Mouse (Mus musculus) kidney, embryonic 15.5 days (tissue): ENCODE measurements at regions not wholly inside any gene's neighbourhood (a gene's known extent, or its start where the extent isn't known, plus 50 kb on each side); places are given as distances from the start of the nearest gene placed in this dataset.

Experiments used
- ATAC-seq: fragments of 200-750 bp; cut with Nextera tagmentation; replicated peaks from 2 replicates; pipeline ENCODE4 v1.8.0; 2017; ENCODE audit warnings: moderate TSS enrichment; ENCODE audit not compliant: low FRiP score
- H3K27ac ChIP-seq: fragments of 300-500 bp; sonication (generic); 2 replicates; pipeline ENCODE4 v1.5.1; 2015; ENCODE audit warnings: mild to moderate bottlenecking, inconsistent platforms
- H3K27me3 ChIP-seq: fragments of 300-500 bp; sonication (generic); 2 replicates; pipeline ENCODE4 v1.6.1; 2015; ENCODE audit warnings: inconsistent platforms
- H3K36me3 ChIP-seq: fragments of 300-500 bp; sonication (generic); 2 replicates; pipeline ENCODE4 v1.6.1; 2015; ENCODE audit warnings: inconsistent platforms
- H3K4me1 ChIP-seq: fragments of 300-500 bp; sonication (generic); 2 replicates; pipeline ENCODE4 v1.6.1; 2015; ENCODE audit warnings: inconsistent platforms
- H3K4me2 ChIP-seq: fragments of 300-500 bp; sonication (generic); 2 replicates; pipeline ENCODE4 v1.6.1; 2015; ENCODE audit warnings: moderate library complexity, mild to moderate bottlenecking, inconsistent platforms
- H3K4me3 ChIP-seq: fragments of 300-500 bp; sonication (generic); replicated peaks from 2 replicates; pipeline ENCODE4 v1.5.1; 2015; ENCODE audit warnings: mild to moderate bottlenecking, inconsistent platforms
- H3K9ac ChIP-seq: fragments of 300-500 bp; sonication (generic); 2 replicates; pipeline ENCODE4 v1.6.1; 2015; ENCODE audit warnings: mild to moderate bottlenecking, inconsistent platforms
- H3K9me3 ChIP-seq: fragments of 300-500 bp; sonication (generic); replicated peaks from 2 replicates; pipeline ENCODE4 v1.6.1; 2016; ENCODE audit warnings: inconsistent platforms
- WGBS: fragments of 180-500 bp; shearing (Covaris S2); methylation state at CpG from one replicate; pipeline ENCODE4 v1.1.7; 2015; ENCODE audit warnings: mixed read lengths; 5-methylcytosine and 5-hydroxymethylcytosine counted together

DNA sequence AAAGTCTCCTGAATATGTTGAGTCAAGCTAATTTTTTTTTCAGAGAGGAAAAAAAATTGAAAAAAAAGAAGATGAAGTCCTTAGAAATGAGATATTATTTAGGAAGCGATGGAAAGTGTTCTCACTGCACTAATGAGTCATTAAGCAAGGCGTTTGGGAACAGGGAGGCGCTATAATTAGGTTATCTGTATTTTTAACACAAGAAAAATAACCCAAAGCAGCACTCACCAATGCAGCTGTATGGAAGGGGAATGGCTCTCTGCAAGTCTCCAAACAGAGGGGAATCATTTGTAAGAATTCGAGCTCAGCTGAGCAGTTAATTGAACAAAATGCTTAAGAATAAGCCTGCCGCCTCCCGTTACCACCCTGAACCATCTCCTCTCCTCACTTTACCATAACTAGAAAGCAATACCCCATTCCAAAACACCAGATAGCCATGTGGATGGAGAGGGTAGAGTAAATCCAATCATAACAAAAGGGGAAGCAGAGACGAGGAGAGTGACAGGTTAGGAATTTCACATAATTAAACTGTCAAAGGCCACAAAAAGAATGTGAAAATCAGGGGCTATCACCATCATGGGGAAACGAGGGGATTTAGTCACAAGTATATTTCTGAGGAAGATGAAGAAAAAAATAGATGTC, 187.5 kb upstream of the Tox3 start:
- H3K36me3 ChIP-seq = no peaks in the 10 kb centered on the region
- no peaks in the 10 kb centered on the region for H3K27me3 ChIP-seq
- no peak overlapping the region for H3K27ac ChIP-seq
- no peak for ATAC-seq
- H3K4me3 ChIP-seq = no peak overlapping the region
- H3K4me1 ChIP-seq = no peaks in the 10 kb centered on the region
- no peaks in the 10 kb centered on the region for H3K9me3 ChIP-seq
- 73% methylated on average over 8 of the region's 8 CpGs for WGBS
- no peak overlapping the region for H3K9ac ChIP-seq
- H3K4me2 ChIP-seq = no peak overlapping the region

DNA sequence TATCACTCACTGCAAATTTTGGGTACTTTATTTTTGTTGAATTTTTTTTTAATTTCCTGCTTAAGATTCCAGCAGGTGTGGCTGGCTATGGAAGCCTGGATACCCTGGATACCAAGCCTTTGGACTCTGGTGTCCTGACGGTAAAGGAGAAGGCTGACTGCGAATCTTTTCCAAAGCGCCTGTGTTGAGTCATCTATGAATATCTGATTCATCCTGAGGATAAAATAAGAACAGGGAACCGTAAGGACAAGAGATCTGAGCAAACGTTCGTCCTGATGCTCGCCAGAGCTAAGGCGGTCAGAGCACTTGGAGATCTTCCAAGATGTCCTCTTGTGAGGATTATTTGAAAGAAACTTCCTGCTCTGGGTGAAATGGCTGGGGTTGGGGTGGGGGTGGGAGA, 173.2 kb upstream of the Tox3 start:
- no peaks in the 10 kb centered on the region for H3K4me1 ChIP-seq
- no peak overlapping the region for H3K4me2 ChIP-seq
- H3K27me3 ChIP-seq = no peaks in the 10 kb centered on the region
- H3K4me3 ChIP-seq = no peak overlapping the region
- H3K36me3 ChIP-seq = no peaks in the 10 kb centered on the region
- WGBS = 85% methylated on average over 8 of the region's 8 CpGs
- ATAC-seq = no peak
- no peak overlapping the region for H3K27ac ChIP-seq
- no peaks in the 10 kb centered on the region; the same call in 1 of the 2 replicates for H3K9me3 ChIP-seq
- H3K9ac ChIP-seq = no peak overlapping the region

GRCm38 (mm10) chr8:90520186-90520585, 172.0 kb upstream of the Tox3 start:
- no peaks in the 10 kb centered on the region for H3K36me3 ChIP-seq
- 28% methylated on average over 4 of the region's 4 CpGs for WGBS
- no peaks in the 10 kb centered on the region for H3K27me3 ChIP-seq
- no peak overlapping the region for H3K9ac ChIP-seq
- no peak overlapping the region for H3K4me2 ChIP-seq
- H3K27ac ChIP-seq = no peak overlapping the region
- no peaks in the 10 kb centered on the region; the same call in 1 of the 2 replicates for H3K9me3 ChIP-seq
- no peak overlapping the region for H3K4me3 ChIP-seq
- H3K4me1 ChIP-seq = no peaks in the 10 kb centered on the region
- peak; percentile 67 for ATAC-seq

GRCm38 (mm10) chr8:90519567-90519966, 171.4 kb upstream of the Tox3 start:
- ATAC-seq = no peak
- H3K4me2 ChIP-seq = no peak overlapping the region
- H3K36me3 ChIP-seq = no peaks in the 10 kb centered on the region
- no peaks in the 10 kb centered on the region; the same call in 1 of the 2 replicates for H3K9me3 ChIP-seq
- no peak overlapping the region for H3K27ac ChIP-seq
- H3K27me3 ChIP-seq = no peaks in the 10 kb centered on the region
- whole genome bisulfite sequencing = 80% methylated on average over 6 of the region's 6 CpGs
- H3K4me3 ChIP-seq = no peak overlapping the region
- H3K4me1 ChIP-seq = no peaks in the 10 kb centered on the region
- no peak overlapping the region for H3K9ac ChIP-seq

DNA sequence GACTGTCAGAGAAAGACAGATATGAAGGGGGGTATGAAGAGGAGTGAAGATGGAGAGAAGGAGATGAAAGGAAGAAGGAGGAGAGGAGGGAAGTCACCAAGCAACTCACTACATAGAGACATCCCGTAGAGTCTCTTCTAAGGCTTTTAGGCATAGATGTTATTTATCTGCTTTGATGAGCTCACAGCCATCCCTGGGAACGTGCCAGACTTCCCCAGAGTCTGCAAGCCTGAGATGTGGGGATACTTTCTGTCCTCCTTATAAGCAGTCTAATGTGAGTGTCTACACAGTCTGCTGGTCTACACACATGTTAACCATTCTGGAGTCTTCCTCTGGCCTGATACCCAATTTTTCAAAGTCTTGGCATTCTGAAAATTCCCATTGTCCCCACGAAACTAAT, 166.0 kb upstream of the Tox3 start:
- ATAC-seq = no peak
- H3K9ac ChIP-seq = no peak overlapping the region
- no peak overlapping the region for H3K4me3 ChIP-seq
- no peaks in the 10 kb centered on the region for H3K27me3 ChIP-seq
- H3K36me3 ChIP-seq = no peaks in the 10 kb centered on the region
- H3K27ac ChIP-seq = no peak overlapping the region
- H3K4me1 ChIP-seq = no peaks in the 10 kb centered on the region
- 81% methylated on average over 3 of the region's 3 CpGs for WGBS
- no peaks in the 10 kb centered on the region for H3K9me3 ChIP-seq
- no peak overlapping the region for H3K4me2 ChIP-seq

GRCm38 (mm10) chr8:90513601-90514000, 165.5 kb upstream of the Tox3 start:
- H3K27ac ChIP-seq = no peak overlapping the region
- H3K9ac ChIP-seq = no peak overlapping the region
- no peaks in the 10 kb centered on the region for H3K4me1 ChIP-seq
- no peaks in the 10 kb centered on the region for H3K27me3 ChIP-seq
- no peak for ATAC-seq
- H3K9me3 ChIP-seq = no peaks in the 10 kb centered on the region
- no peak overlapping the region for H3K4me2 ChIP-seq
- WGBS = 74% methylated on average over 4 of the region's 4 CpGs
- H3K36me3 ChIP-seq = no peaks in the 10 kb centered on the region
- H3K4me3 ChIP-seq = no peak overlapping the region

- ATAC-seq = no peak
- Histone ChIP-seq H3K4me3 (no peak overlapping the region), H3K9ac (no peak overlapping the region), H3K27me3 (no peaks in the 10 kb centered on the region), H3K4me2 (no peak overlapping the region), H3K27ac (no peak overlapping the region), H3K4me1 (no peaks in the 10 kb centered on the region), H3K9me3 (no peaks in the 10 kb centered on the region), H3K36me3 (no peaks in the 10 kb centered on the region)
- WGBS = 78% methylated on average over 8 of the region's 8 CpGs
These were observed 165.0 kb upstream of the Tox3 start for GRCm38 (mm10) chr8:90513102-90513501.

- no peak overlapping the region for H3K4me3 ChIP-seq
- H3K9ac ChIP-seq = no peak overlapping the region
- no peak overlapping the region for H3K27ac ChIP-seq
- ATAC-seq = no peak
- H3K9me3 ChIP-seq = no peaks in the 10 kb centered on the region
- no peak overlapping the region for H3K4me2 ChIP-seq
- 40% methylated on average over 2 of the region's 2 CpGs for WGBS
- no peaks in the 10 kb centered on the region for H3K36me3 ChIP-seq
- H3K4me1 ChIP-seq = no peaks in the 10 kb centered on the region
- H3K27me3 ChIP-seq = no peaks in the 10 kb centered on the region
These were observed 164.5 kb upstream of the Tox3 start for GRCm38 (mm10) chr8:90512594-90512993.

- no peak overlapping the region for H3K4me3 ChIP-seq
- H3K27ac ChIP-seq = no peak overlapping the region
- no peaks in the 10 kb centered on the region for H3K36me3 ChIP-seq
- H3K9me3 ChIP-seq = no peaks in the 10 kb centered on the region
- 76% methylated on average over 5 of the region's 5 CpGs for WGBS
- no peaks in the 10 kb centered on the region for H3K4me1 ChIP-seq
- ATAC-seq = no peak
- H3K9ac ChIP-seq = no peak overlapping the region
- H3K27me3 ChIP-seq = no peaks in the 10 kb centered on the region
- no peak overlapping the region for H3K4me2 ChIP-seq
These were observed 156.4 kb upstream of the Tox3 start for GRCm38 (mm10) chr8:90504521-90504920.

DNA sequence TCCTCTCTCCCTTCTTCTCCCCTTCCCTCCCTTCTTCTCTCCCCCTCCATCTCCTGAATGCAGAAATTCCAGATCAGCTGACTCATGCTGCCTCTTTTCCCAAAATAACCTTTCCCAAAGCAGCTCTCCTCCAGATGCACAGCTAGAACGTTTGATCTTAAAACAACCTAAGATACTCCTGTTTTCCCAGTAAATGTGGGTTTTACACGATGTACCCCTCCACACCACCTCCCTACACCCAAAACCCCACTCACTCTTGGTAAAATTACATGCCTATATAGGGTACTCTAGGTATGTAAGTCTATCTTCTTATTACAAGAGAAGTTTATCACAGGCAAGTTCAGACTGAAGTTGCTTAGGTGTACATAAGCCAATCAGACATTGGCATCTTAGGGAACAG, 155.2 kb upstream of the Tox3 start:
- WGBS = 43% methylated on average over 2 of the region's 2 CpGs
- no peaks in the 10 kb centered on the region for H3K9me3 ChIP-seq
- no peak overlapping the region for H3K4me3 ChIP-seq
- no peak overlapping the region for H3K27ac ChIP-seq
- no peaks in the 10 kb centered on the region for H3K4me1 ChIP-seq
- H3K9ac ChIP-seq = no peak overlapping the region
- no peaks in the 10 kb centered on the region for H3K36me3 ChIP-seq
- H3K4me2 ChIP-seq = no peak overlapping the region
- no peak for ATAC-seq
- no peaks in the 10 kb centered on the region for H3K27me3 ChIP-seq

GRCm38 (mm10) chr8:90502879-90503278, 154.7 kb upstream of the Tox3 start:
- WGBS = 54% methylated on average over 2 of the region's 2 CpGs
- Histone ChIP-seq H3K4me2 (no peak overlapping the region), H3K9me3 (no peaks in the 10 kb centered on the region), H3K27me3 (no peaks in the 10 kb centered on the region), H3K36me3 (no peaks in the 10 kb centered on the region), H3K27ac (no peak overlapping the region), H3K9ac (no peak overlapping the region), H3K4me3 (no peak overlapping the region), H3K4me1 (no peaks in the 10 kb centered on the region)
- no peak for ATAC-seq

DNA sequence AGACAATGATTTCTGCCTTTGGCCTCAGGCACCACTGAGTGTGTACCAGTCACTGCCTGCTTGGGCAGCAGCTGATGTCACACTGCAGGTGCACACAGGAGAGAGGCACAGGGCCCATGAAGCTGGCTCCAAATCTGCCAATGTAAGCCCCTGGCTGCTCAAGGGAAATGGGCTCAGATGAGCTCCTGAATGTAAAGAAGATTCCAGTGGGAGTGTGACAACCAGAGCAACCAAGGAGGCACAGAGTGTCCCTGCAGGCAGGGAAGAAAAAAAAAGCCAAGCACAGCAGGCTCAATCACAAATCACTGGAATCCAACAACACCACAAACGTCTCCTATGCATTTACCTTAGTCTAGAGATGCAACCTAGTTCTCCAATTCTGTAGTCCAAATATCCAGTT, 151.2 kb upstream of the Tox3 start:
- Histone ChIP-seq H3K9ac (no peak overlapping the region), H3K4me2 (no peak overlapping the region), H3K4me1 (peaks cover 5% of the 10 kb centered on the region), H3K9me3 (no peaks in the 10 kb centered on the region), H3K27me3 (no peaks in the 10 kb centered on the region), H3K36me3 (no peaks in the 10 kb centered on the region), H3K4me3 (no peak overlapping the region), H3K27ac (no peak overlapping the region)
- WGBS = 44% methylated on average over 1 of the region's 1 CpGs
- no peak for ATAC-seq

- Histone ChIP-seq H3K9me3 (no peaks in the 10 kb centered on the region), H3K4me1 (peaks cover 9% of the 10 kb centered on the region), H3K9ac (no peak overlapping the region), H3K4me2 (peak overlapping the region; percentile 54), H3K4me3 (peak overlapping the region; percentile 23), H3K27me3 (no peaks in the 10 kb centered on the region), H3K36me3 (no peaks in the 10 kb centered on the region), H3K27ac (no peak overlapping the region)
- ATAC-seq = no peak; the same call in 1 of the 2 replicates
- WGBS = 12% methylated on average over 13 of the region's 13 CpGs
These were observed 148.6 kb upstream of the Tox3 start for GRCm38 (mm10) chr8:90496658-90497163.
